Mouse (Mus musculus): ENCODE data around the gene Ice1. TPM values are rescaled to one million over a fixed set of nuclear protein-coding genes. Genes with fewer than 3 reads are reported as not detected.

The Ice1 gene
- total and polyA plus RNA-seq, 3 experiments, result 33.5 to 40.1 (median 37.6) TPM

DNA sequence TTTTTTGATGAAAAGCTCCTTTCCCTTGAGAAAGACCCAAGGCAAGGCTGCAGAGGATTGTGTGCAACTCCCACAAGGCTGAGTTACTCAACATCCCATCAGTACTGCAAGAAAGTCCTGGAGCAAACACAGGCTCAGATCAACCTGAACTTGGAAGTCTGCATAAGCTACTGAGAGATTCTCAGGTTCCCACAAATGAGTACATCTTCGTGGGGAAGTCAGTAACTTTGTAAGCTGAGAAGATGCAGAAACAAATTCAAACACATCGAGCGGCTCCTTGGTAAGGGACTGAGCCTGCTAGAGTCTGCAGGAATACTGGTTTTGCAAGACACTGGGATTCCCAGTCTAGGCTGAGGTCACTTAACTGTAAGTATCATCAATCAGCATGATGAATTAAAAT, 40.5 kb downstream of the Ice1 start:
- no peak for DNase-seq (ENCODE audit: low read depth, low spot score)
- H3K27me3 ChIP-seq (ENCODE audit: control insufficient read depth in 1 of 2, insufficient read depth in 2 of 2, low read length in 2 of 2), result no peaks in the 10 kb centered on the region
- H3K4me1 ChIP-seq (ENCODE audit: control insufficient read depth in 1 of 2, insufficient read depth in 2 of 2, low read length in 2 of 2), result no peaks in the 10 kb centered on the region
- no peak overlapping the region for H3K9ac ChIP-seq (ENCODE audit: control insufficient read depth, low read depth, low read length, poor library complexity, severe bottlenecking)
- H3K9me3 ChIP-seq (replicated peaks; ENCODE audit: insufficient read depth, low read length), result no peaks in the 10 kb centered on the region
- no peak for TF ChIP-seq BHLHE40 (IDR thresholded peaks at IDR 0.05; ENCODE audit: borderline replicate concordance, low read depth, low read length)
- TF ChIP-seq TBP (IDR thresholded peaks at IDR 0.05; ENCODE audit: low read depth, low read length), result no peak
- TF ChIP-seq ZMIZ1 (IDR thresholded peaks at IDR 0.05; ENCODE audit: low read depth, low read length), result no peak
- TF ChIP-seq MYB (IDR thresholded peaks at IDR 0.05; ENCODE audit: low read depth, low read length), result no peak
- no peak for TF ChIP-seq TCF12 (IDR thresholded peaks at IDR 0.05; ENCODE audit: low read depth, low read length)
- no peak for TF ChIP-seq NRF1 (IDR thresholded peaks at IDR 0.05; ENCODE audit: insufficient read depth, low read depth, low read length, poor library complexity, severe bottlenecking)
- H3K79me2 ChIP-seq (ENCODE audit: control insufficient read depth, insufficient read depth, low read length, poor library complexity), result no peaks in the 10 kb centered on the region
- H3K4me3 ChIP-seq (ENCODE audit: control insufficient read depth in 1 of 2, insufficient read depth in 1 of 2, low read depth in 2 of 2, low read length in 2 of 2), result no peak overlapping the region
- H3K27ac ChIP-seq (ENCODE audit: control insufficient read depth, low read depth, low read length), result no peak overlapping the region
- peaks cover 0 to 15% of the 10 kb centered on the region in 2 experiments; a peak in 2 of 4 replicates for H3K36me3 ChIP-seq (ENCODE audit: control insufficient read depth in 1 of 2, insufficient read depth in 2 of 2, low read length in 2 of 2)

DNA sequence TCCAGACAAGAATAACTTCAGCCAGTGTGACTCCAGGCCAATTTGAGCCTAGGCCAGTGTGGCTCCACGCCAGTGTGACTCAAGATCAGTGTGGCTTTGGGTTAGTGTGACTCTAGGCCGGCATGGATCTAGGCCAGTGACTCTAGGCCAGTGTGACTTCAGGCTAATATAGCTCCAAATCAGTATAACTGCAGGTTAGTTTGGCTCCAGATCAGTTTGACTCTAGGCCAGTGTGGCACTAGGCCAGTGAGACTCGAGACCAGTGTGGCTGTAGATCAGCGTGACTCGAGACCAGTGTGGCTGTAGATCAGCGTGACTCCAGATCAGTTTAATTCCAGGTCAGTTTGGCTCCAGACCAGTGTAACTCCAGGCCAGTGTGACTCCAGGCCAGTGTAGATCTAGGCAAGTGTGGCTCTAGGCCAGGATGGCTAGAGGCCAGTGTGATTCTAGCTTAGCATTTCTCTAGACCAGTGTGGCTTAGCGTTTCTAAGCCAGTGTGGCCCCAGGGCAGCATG, 47.1 kb downstream of the Ice1 start:
- no peak overlapping the region for H3K4me3 ChIP-seq (ENCODE audit: control insufficient read depth in 1 of 2, insufficient read depth in 1 of 2, low read depth in 2 of 2, low read length in 2 of 2)
- no peak overlapping the region for H3K27ac ChIP-seq (ENCODE audit: control insufficient read depth, low read depth, low read length)
- no peaks in the 10 kb centered on the region for H3K27me3 ChIP-seq (ENCODE audit: control insufficient read depth in 1 of 2, insufficient read depth in 2 of 2, low read length in 2 of 2)
- H3K36me3 ChIP-seq (ENCODE audit: control insufficient read depth in 1 of 2, insufficient read depth in 2 of 2, low read length in 2 of 2), result peaks cover 0 to 3% of the 10 kb centered on the region in 2 experiments; a peak in 2 of 4 replicates
- H3K79me2 ChIP-seq (ENCODE audit: control insufficient read depth, insufficient read depth, low read length, poor library complexity), result no peaks in the 10 kb centered on the region
- TF ChIP-seq ETS1 (IDR thresholded peaks at IDR 0.05; ENCODE audit: low read depth, low read length), result no peak
- no peak for TF ChIP-seq MAZ (IDR thresholded peaks at IDR 0.05; ENCODE audit: low read depth, low read length)
- H3K9ac ChIP-seq (ENCODE audit: control insufficient read depth, low read depth, low read length, poor library complexity, severe bottlenecking), result no peak overlapping the region
- H3K9me3 ChIP-seq (replicated peaks; ENCODE audit: insufficient read depth, low read length), result no peaks in the 10 kb centered on the region
- H3K4me1 ChIP-seq (ENCODE audit: control insufficient read depth in 1 of 2, insufficient read depth in 2 of 2, low read length in 2 of 2), result no peaks in the 10 kb centered on the region
- no peak for DNase-seq (ENCODE audit: low read depth, low spot score)

- Histone ChIP-seq H3K79me2 (ENCODE audit: control insufficient read depth, insufficient read depth, low read length, poor library complexity) (no peaks in the 10 kb centered on the region), H3K36me3 (ENCODE audit: control insufficient read depth in 1 of 2, insufficient read depth in 2 of 2, low read length in 2 of 2) (no peaks in the 10 kb centered on the region; a peak in 1 of 4 replicates), H3K4me1 (ENCODE audit: control insufficient read depth in 1 of 2, insufficient read depth in 2 of 2, low read length in 2 of 2) (no peaks in the 10 kb centered on the region), H3K9me3 (replicated peaks; ENCODE audit: insufficient read depth, low read length) (no peaks in the 10 kb centered on the region), H3K27me3 (ENCODE audit: control insufficient read depth in 1 of 2, insufficient read depth in 2 of 2, low read length in 2 of 2) (no peaks in the 10 kb centered on the region), H3K9ac (ENCODE audit: control insufficient read depth, low read depth, low read length, poor library complexity, severe bottlenecking) (no peak overlapping the region), H3K27ac (ENCODE audit: control insufficient read depth, low read depth, low read length) (no peak overlapping the region), H3K4me3 (ENCODE audit: control insufficient read depth in 1 of 2, insufficient read depth in 1 of 2, low read depth in 2 of 2, low read length in 2 of 2) (no peak overlapping the region)
- DNase-seq (ENCODE audit: low read depth, low spot score), result peak; percentile 64
- no peak for TF ChIP-seq EP300 (IDR thresholded peaks at IDR 0.05; ENCODE audit: low read depth in 1 of 2, low read length in 2 of 2)
- peak; percentile 60 for TF ChIP-seq RAD21 (IDR thresholded peaks at IDR 0.05; ENCODE audit: low read depth, low read length)
- TF ChIP-seq NELFE (IDR thresholded peaks at IDR 0.05; ENCODE audit: low read depth, low read length), result no peak
- TF ChIP-seq E2F4 (IDR thresholded peaks at IDR 0.05; ENCODE audit: borderline replicate concordance, low read depth, low read length), result no peak
- no peak for TF ChIP-seq MYB (IDR thresholded peaks at IDR 0.05; ENCODE audit: low read depth, low read length)
- TF ChIP-seq ZC3H11A (IDR thresholded peaks at IDR 0.05; ENCODE audit: low read depth, low read length), result peak; percentile 21; the same call in 1 of the 2 replicates
- TF ChIP-seq USF2 (IDR thresholded peaks at IDR 0.05; ENCODE audit: borderline replicate concordance in 1 of 2, insufficient read depth in 1 of 2, low read depth in 1 of 2, low read length in 2 of 2), result no peak
- TF ChIP-seq SMC3 (IDR thresholded peaks at IDR 0.05; ENCODE audit: low read depth, low read length), result peak; percentile 53
- TF ChIP-seq SIN3A (IDR thresholded peaks at IDR 0.05; ENCODE audit: low read length), result no peak
- TF ChIP-seq MAFK (IDR thresholded peaks at IDR 0.05; ENCODE audit: borderline replicate concordance, low read depth, low read length), result no peak
- no peak for TF ChIP-seq NRF1 (IDR thresholded peaks at IDR 0.05; ENCODE audit: insufficient read depth, low read depth, low read length, poor library complexity, severe bottlenecking)
- TF ChIP-seq CTCF (IDR thresholded peaks at IDR 0.05 in 2 of 3, conservative IDR thresholded peaks at IDR 0.05 in 1 of 3; ENCODE audit: control insufficient read depth in 1 of 3, insufficient read depth in 1 of 3, low read depth in 2 of 3, low read length in 3 of 3, poor library complexity in 1 of 3, severe bottlenecking in 1 of 3), result peak; percentile 68 to 80 (median 72)
Measured at GRCm38 (mm10) chr13:70586969-70587368, 50.5 kb downstream of the Ice1 start.

All from MEL (cell line).